Mouse (Mus musculus) neural tube, embryonic 10.5 days (tissue): ENCODE data around the gene Fam193b.
"Not testable (repeated sequence)": the region's sequence is repeated elsewhere in the genome, so short reads cannot be mapped to it uniquely, and the experiment has no call there.

Experiments used
- DNase-seq: peaks from one replicate; pipeline ENCODE4 v3.0.0-alpha.2; 2017; ENCODE audit warnings: low spot score; ENCODE audit errors: extremely low spot score

Fam193b gene

DNA sequence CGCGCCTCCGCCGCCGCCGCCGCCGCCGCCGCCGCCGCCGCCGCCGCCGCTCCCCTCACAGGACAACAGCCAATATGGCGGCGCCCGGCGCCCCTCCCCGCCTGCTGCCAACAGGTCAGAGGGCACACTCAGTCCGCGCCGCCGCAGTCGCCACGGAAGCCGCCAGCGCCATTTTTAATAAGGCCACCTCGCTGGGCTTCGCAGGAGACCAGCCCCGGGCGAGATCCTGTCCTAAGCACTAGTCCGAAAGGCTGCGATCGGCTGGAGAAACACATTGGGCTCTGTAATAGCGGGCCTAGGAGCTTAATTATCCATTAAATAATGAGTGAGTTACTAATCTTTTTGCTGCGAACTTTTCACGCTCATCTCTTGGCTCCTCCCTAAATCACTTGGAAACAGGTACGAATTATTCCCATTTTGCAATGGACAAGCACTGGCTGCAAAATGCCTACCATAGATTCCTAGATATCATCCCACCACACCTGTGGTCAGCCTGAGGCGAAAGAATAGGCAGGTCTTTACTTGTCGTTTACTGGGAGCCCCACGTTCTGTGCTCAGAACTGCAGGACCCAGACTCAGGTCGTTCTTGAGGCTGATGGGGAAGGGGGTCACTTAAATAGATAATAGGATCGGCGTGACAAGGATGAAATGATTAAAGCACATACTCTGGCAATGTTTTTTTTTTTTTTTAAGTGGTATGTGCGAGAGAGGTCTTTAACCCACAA, at the start of gene Fam193b:
Fam193b (minus strand) TSS at position 94 of the 725 bp plus-strand sequence.
- DNase-seq = peak; percentile 94

DNA sequence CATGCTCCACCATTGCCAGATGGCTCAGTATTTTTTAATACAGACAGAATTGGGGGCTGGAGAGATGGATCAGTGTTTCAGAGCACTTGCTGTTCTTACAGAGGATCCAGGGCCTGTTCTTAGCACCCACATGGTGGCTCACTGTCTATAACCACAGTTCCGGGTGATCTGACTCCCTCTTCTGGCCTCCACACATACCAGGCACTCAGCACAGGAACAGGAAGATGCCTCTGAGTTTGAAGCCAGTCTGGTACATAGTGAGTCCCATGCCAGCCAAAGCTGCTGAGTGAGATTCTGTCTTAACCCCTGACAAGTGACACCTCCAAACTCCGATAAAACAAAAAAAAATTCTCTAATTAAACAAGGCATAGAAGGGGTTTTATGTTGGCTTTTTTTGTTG, 49.4 kb upstream of the Fam193b start:
- DNase-seq = no peak

GRCm38 (mm10) chr13:55619328-55619727, 48.4 kb upstream of the Fam193b start:
- DNase-seq = no peak

DNA sequence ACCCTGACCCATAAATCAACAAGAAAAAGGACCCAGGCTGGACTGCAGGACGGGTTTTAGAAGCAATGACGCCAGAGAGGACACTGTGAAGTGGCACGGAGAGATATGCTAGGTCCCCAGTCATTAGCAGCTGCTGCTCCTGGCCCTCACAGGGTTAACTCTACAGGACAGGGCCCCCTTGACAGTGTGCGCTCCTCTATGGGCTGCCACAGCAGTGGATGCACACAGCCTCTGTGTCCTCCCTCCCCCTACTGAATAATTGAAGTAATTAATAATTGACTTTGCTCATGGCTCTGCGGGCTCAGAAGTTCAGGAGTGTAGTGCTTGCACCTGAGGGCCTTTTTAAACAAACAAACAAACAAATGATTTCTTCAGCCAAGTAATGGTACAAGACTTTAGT, 42.6 kb upstream of the Fam193b start:
- no peak for DNase-seq

GRCm38 (mm10) chr13:55611996-55612395, 41.1 kb upstream of the Fam193b start:
- DNase-seq = no peak

DNA sequence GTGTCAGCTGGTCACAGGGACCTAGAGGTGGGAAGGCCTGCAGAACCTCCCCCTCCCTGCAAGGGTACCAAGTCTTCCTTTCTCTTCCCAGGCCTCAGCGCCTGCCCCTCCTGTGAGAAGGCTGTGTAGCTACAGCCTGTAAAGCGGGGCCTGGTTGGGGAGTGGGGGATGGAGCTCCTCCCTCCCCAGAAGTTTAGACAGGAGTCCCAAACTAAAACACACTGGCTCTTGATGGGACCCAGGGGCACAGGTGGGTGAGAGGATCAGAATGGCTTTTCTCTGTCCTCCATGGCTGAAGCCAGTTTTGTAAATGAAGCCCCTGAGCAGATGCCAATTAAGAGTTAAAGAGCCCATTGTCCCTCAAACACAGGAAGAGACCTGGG, 36.7 kb upstream of the Fam193b start:
- no peak for DNase-seq

DNA sequence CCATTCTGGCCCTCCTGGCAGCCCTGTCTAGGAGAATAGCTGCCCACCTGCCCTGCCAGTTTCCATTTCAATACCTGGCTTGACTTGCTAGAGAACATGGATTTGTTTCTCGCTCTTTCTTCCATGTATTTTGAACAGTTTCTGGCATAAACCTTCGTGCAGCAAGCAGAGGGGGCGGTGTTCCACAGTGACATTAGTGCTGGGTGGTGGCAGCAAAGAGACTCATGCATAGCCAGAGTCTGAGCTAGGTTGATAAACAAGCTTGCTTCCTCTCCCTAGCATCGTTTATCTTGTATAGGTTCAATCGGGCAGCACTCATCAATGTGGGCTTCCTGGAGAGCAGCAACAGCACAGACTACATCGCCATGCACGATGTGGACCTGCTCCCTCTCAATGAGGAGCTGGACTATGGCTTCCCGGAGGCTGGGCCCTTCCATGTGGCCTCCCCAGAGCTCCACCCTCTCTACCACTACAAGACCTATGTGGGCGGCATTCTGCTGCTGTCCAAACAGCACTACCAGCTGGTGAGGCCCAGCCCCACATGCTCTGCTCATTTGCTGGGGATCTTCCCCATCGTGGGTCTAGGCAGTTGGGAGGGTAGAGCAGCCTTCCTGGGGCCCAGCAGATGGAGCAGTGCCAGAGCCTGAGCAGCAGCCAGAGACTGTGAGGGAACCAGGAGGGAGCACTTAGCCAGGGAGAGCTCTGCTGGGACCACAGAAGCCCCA, 36.1 kb upstream of the Fam193b start:
- no peak for DNase-seq

GRCm38 (mm10) chr13:55604606-55605005, 33.7 kb upstream of the Fam193b start:
- no peak for DNase-seq

- DNase-seq = peak; percentile 88
These were observed 30.7 kb upstream of the Fam193b start for GRCm38 (mm10) chr13:55601611-55602010.

- DNase-seq = no peak
These were observed 29.7 kb upstream of the Fam193b start for GRCm38 (mm10) chr13:55600657-55601056.

DNA sequence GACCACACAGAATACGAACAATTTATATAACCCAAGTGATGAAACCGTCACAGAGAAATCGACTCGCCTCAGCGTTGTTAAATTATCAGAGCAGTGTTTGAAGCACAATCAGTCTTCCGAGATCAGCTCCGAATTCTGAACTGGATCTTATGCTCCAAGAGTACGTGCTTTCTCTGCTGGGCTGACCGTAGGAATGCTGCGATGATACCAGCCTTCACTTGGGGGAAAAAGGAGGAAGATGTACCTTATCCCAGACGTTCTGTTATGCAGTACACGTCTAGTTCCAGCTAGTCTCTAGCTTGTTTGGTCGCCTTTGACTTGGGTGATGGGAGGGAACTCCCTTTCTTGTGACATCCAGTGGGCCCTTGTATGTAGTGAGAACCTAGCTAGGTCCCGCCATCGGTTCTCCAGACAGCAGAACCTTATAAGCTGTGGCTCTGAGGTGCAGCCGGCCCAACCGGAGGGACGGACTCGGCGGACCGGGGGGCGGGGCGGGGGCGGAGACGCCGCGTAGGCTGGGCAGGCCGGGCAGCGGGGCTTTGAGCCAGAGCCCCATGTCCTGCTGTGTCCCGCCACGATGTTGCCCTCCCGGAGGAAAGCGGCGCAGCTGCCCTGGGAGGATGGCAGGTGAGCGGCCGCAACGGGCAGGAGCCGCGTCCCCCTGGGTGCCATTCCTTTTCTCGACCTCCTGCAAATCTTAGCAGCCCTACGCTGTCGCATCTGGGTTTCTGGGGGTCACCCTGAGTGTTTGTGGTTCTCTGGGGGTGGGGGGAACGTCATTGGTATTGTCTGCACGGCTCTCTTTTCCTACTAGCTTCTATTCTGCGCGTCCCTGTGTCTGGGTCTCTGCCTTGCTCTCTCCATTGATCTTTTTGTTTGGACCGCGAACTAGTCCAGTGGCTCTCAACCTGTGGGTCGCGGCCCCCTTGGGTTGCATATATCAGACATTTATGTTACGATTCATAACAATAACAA, 28.9 kb upstream of the Fam193b start, which contains the start of gene B4galt7:
B4galt7 (plus strand) TSS at position 331 of the 975 bp plus-strand sequence.
- DNase-seq = peak; percentile 80

- DNase-seq = no peak
These were observed 25.9 kb upstream of the Fam193b start for GRCm38 (mm10) chr13:55596802-55597201.

GRCm38 (mm10) chr13:55595375-55595774, 24.5 kb upstream of the Fam193b start:
- no peak for DNase-seq

- no peak for DNase-seq
These were observed 22.4 kb upstream of the Fam193b start for GRCm38 (mm10) chr13:55593254-55593747.

- peak; percentile 98 for DNase-seq
These were observed 21.8 kb upstream of the Fam193b start for GRCm38 (mm10) chr13:55592512-55593253.

DNA sequence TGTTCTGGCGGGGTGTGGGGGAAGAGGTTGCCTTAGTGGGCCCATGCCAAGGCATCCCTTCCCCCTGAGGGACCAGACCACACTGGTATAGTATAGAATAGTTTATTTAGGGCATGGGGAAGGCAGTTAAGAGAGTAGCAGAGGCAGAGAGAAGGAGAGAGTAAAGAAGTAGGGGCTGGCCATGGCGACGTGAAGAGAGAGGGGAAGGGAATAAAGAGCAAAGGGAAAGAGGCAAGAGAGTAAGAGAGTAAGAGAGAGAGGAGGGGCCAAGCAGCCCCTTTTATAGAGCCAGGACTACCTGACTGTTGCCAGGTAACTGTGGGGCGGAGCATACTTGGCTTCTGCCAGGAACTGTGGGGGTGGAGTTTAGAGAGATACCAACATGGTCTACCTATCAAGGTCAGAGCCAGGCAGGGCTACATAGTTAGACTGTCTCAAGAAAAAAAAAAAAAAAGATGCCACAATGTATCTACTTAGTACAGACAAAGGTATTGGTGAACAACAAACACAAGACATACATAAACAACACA, 21.1 kb upstream of the Fam193b start:
- DNase-seq = no peak

DNA sequence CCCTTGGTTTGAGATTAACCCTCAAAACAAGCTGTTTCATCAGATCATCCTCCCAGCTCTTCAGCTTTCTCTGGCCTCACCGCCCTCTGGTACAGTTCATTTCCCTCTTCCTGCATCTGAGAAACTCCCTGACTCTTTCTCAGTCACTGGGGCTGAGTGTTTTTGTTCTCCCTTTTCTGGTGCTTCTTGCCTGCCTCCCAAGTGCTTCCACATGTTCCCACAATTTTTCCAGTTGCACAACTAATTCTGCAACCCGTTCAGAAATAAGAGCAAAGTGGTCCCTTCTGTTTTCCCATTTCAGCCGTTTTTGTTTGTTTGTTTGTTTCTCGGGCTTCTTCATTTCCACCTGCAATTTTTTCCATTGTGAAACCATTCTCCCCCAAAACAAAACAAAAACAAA, 7.2 kb upstream of the Fam193b start:
- no peak for DNase-seq

- DNase-seq = not testable (repeated sequence)
These were observed 6.0 kb upstream of the Fam193b start for GRCm38 (mm10) chr13:55576872-55577271.

GRCm38 (mm10) chr13:55575932-55576331, 5.0 kb upstream of the Fam193b start:
- no peak for DNase-seq

- DNase-seq = no peak
These were observed 3.4 kb upstream of the Fam193b start for GRCm38 (mm10) chr13:55574321-55574720.
